Mouse (Mus musculus): ENCODE data around the gene Dysf.

GRCm38 (mm10) chr6:84154508-84154907 lies 146.1 kb downstream of the Dysf start:
- TF ChIP-seq CTCF (conservative IDR thresholded peaks at IDR 0.05; ENCODE audit: insufficient read depth, insufficient read length, low read depth, low read length) (no peak), POLR2A (IDR thresholded peaks at IDR 0.05; ENCODE audit: low read depth, low read length) (no peak)

Data from kidney, adult 2 months (tissue).